Mouse (Mus musculus) MEL (cell line): ENCODE measurements around the gene Gpr180. TPM values are rescaled to one million over a fixed set of nuclear protein-coding genes. Genes with fewer than 3 reads are reported as not detected.

ENCODE experiments used
- DNase-seq: peaks from one replicate; pipeline ENCODE4 v3.0.0; 2011; ENCODE audit warnings: low read depth, low spot score
- H3K27ac ChIP-seq: 2 replicates; pipeline ENCODE4 v1.5.1; 2012; ENCODE audit warnings: low read depth, mild to moderate bottlenecking, control low read depth, low read length, moderate library complexity; ENCODE audit not compliant: control insufficient read depth
- H3K27me3 ChIP-seq, 2 experiments: fragments of 150-350 bp in 1 of 2; sonication (generic) in 1 of 2; 2 replicates each; pipeline ENCODE4 v1.6.1; 2012; ENCODE audit warnings: low read length in 2 of 2, mild to moderate bottlenecking in 2 of 2, improper control_type of control experiment in 1 of 2, moderate library complexity in 1 of 2; ENCODE audit not compliant: insufficient read depth in 2 of 2, control insufficient read depth in 1 of 2
- H3K36me3 ChIP-seq, 2 experiments: 2 replicates each; pipeline ENCODE4 v1.6.1; 2012 to 2014; ENCODE audit warnings: low read length in 2 of 2, improper control_type of control experiment in 1 of 2, inconsistent platforms in 1 of 2, mild to moderate bottlenecking in 1 of 2; ENCODE audit not compliant: insufficient read depth in 2 of 2, control insufficient read depth in 1 of 2
- H3K4me1 ChIP-seq, 2 experiments: fragments of 150-350 bp in 1 of 2; sonication (generic) in 1 of 2; 2 replicates each; pipeline ENCODE4 v1.6.1; 2012; ENCODE audit warnings: low read length in 2 of 2, improper control_type of control experiment in 1 of 2, mild to moderate bottlenecking in 1 of 2; ENCODE audit not compliant: insufficient read depth in 2 of 2, control insufficient read depth in 1 of 2
- H3K4me3 ChIP-seq, 2 experiments: fragments of 150-350 bp in 1 of 2; sonication (generic) in 1 of 2; 2 replicates each; pipeline ENCODE4 v1.5.1; 2012; ENCODE audit warnings: low read depth in 2 of 2, low read length in 2 of 2, mild to moderate bottlenecking in 2 of 2, moderate library complexity in 2 of 2, control low read depth in 1 of 2, improper control_type of control experiment in 1 of 2; ENCODE audit not compliant: control insufficient read depth in 1 of 2, insufficient read depth in 1 of 2
- H3K79me2 ChIP-seq: 2 replicates; pipeline ENCODE4 v1.6.1; 2012; ENCODE audit warnings: mild to moderate bottlenecking, low read length, moderate library complexity; ENCODE audit not compliant: control insufficient read depth, poor library complexity, insufficient read depth
- H3K9ac ChIP-seq: 2 replicates; pipeline ENCODE4 v1.6.1; 2012; ENCODE audit warnings: low read depth, mild to moderate bottlenecking, control low read depth, low read length, moderate library complexity; ENCODE audit not compliant: control insufficient read depth, poor library complexity, severe bottlenecking
- H3K9me3 ChIP-seq: fragments of 150-350 bp; sonication (generic); replicated peaks from 2 replicates; pipeline ENCODE4 v1.6.1; 2012; ENCODE audit warnings: mild to moderate bottlenecking, low read length, improper control_type of control experiment, moderate library complexity; ENCODE audit not compliant: insufficient read depth
- CHD1 ChIP-seq: IDR thresholded peaks from 2 replicates; pipeline ENCODE4 v1.6.1; 2012; ENCODE audit warnings: low read depth, mild to moderate bottlenecking, inconsistent platforms, low read length, improper control_type of control experiment
- GABPA ChIP-seq: IDR thresholded peaks from 2 replicates; pipeline ENCODE4 v1.6.1; 2012; ENCODE audit warnings: low read depth, mild to moderate bottlenecking, inconsistent platforms, low read length, improper control_type of control experiment, moderate library complexity
- GATA1 ChIP-seq: IDR thresholded peaks from 2 replicates; pipeline ENCODE4 v1.6.1; 2011; ENCODE audit warnings: low read depth, low read length, improper control_type of control experiment
- JUND ChIP-seq: IDR thresholded peaks from 2 replicates; pipeline ENCODE4 v1.6.1; 2011; ENCODE audit warnings: low read depth, mild to moderate bottlenecking, improper control_type of control experiment, low read length
- KAT2A ChIP-seq: conservative IDR thresholded peaks from 2 replicates; pipeline ENCODE4 v1.6.1; 2012; ENCODE audit warnings: low read depth, low read length, improper control_type of control experiment, inconsistent platforms
- MAX ChIP-seq: IDR thresholded peaks from 2 replicates; pipeline ENCODE4 v1.6.1; 2011; ENCODE audit warnings: low read length, improper control_type of control experiment
- MAZ ChIP-seq: IDR thresholded peaks from 2 replicates; pipeline ENCODE4 v1.6.1; 2012; ENCODE audit warnings: low read depth, mild to moderate bottlenecking, inconsistent platforms, low read length, improper control_type of control experiment
- MEF2A ChIP-seq: IDR thresholded peaks from 2 replicates; pipeline ENCODE4 v1.6.1; 2014; ENCODE audit warnings: low read depth, mild to moderate bottlenecking, inconsistent platforms, low read length, improper control_type of control experiment; ENCODE audit not compliant: poor library complexity, insufficient replicate concordance, severe bottlenecking; ENCODE audit errors: extremely low read depth
- MYC ChIP-seq: IDR thresholded peaks from 2 replicates; pipeline ENCODE4 v1.6.1; 2011; ENCODE audit warnings: low read depth, mild to moderate bottlenecking, low read length, improper control_type of control experiment, moderate library complexity
- POLR2A ChIP-seq, 2 experiments: IDR thresholded peaks; 2 replicates each; pipeline ENCODE4 v1.6.1; 2011 to 2012; ENCODE audit warnings: low read length in 2 of 2, mild to moderate bottlenecking in 2 of 2, control low read depth in 1 of 2, improper control_type of control experiment in 1 of 2, low read depth in 1 of 2, moderate library complexity in 1 of 2; ENCODE audit not compliant: control insufficient read depth in 1 of 2, insufficient read depth in 1 of 2, poor library complexity in 1 of 2
- RAD21 ChIP-seq: IDR thresholded peaks from 2 replicates; pipeline ENCODE4 v1.6.1; 2011; ENCODE audit warnings: mild to moderate bottlenecking, low read depth, low read length, improper control_type of control experiment
- RCOR1 ChIP-seq: IDR thresholded peaks from 2 replicates; pipeline ENCODE4 v1.6.1; 2012; ENCODE audit warnings: low read depth, mild to moderate bottlenecking, inconsistent platforms, low read length, improper control_type of control experiment
- TBP ChIP-seq: IDR thresholded peaks from 2 replicates; pipeline ENCODE4 v1.8.0; 2011; ENCODE audit warnings: low read depth, low read length, improper control_type of control experiment
- UBTF ChIP-seq: IDR thresholded peaks from 2 replicates; pipeline ENCODE4 v1.6.1; 2012; ENCODE audit warnings: low read depth, mild to moderate bottlenecking, inconsistent platforms, low read length, improper control_type of control experiment, moderate library complexity, borderline replicate concordance; ENCODE audit not compliant: insufficient read depth
- USF1 ChIP-seq: IDR thresholded peaks from 2 replicates; pipeline ENCODE4 v1.6.1; 2014; ENCODE audit warnings: low read depth, mild to moderate bottlenecking, inconsistent platforms, low read length, improper control_type of control experiment, moderate library complexity
- USF2 ChIP-seq, 2 experiments: IDR thresholded peaks; 2 replicates each; pipeline ENCODE4 v1.6.1; 2011 to 2012; ENCODE audit warnings: improper control_type of control experiment in 2 of 2, low read length in 2 of 2, borderline replicate concordance in 1 of 2, inconsistent platforms in 1 of 2, low read depth in 1 of 2, mild to moderate bottlenecking in 1 of 2; ENCODE audit not compliant: insufficient read depth in 1 of 2
- ZKSCAN1 ChIP-seq: IDR thresholded peaks from 2 replicates; pipeline ENCODE4 v1.6.1; 2012; ENCODE audit warnings: low read depth, mild to moderate bottlenecking, inconsistent platforms, low read length, improper control_type of control experiment, moderate library complexity
- polyA plus RNA-seq, 2 experiments: library from polyadenylated mRNA; stranded (reverse) in 1 of 2; unstranded in 1 of 2; fragments of >175 nt in 1 of 2; fragments of >200 nt in 1 of 2; gene quantifications; 2 replicates each; pipeline versions ENCODE4 v1.2.1 to v1.2.4; 2012; ENCODE audit warnings: low replicate concordance in 2 of 2, low read depth in 1 of 2; ENCODE audit not compliant: insufficient read length in 2 of 2, insufficient read depth in 1 of 2, missing spikeins in 1 of 2
- total RNA-seq: library from RNA; depleted of rRNA; stranded (reverse); fragments of 300-350 nt; gene quantifications from 2 replicates; pipeline ENCODE4 v1.2.3, GENCODE M21; 2012

Gene Gpr180
- total and polyA plus RNA-seq, 3 experiments = 12.6 to 14.8 TPM; not detected in 1

GRCm38 (mm10) chr14:118126301-118126700 lies 10.7 kb upstream of the Gpr180 start:
- TF ChIP-seq JUND (no peak), ZKSCAN1 (no peak), USF2 (IDR thresholded peaks at IDR 0.05; ENCODE audit: borderline replicate concordance in 1 of 2, insufficient read depth in 1 of 2, low read depth in 1 of 2, low read length in 2 of 2) (no peak)
- DNase-seq = no peak
- H3K9ac ChIP-seq = no peak overlapping the region
- no peaks in the 10 kb centered on the region for H3K9me3 ChIP-seq
- H3K4me1 ChIP-seq = no peaks in the 10 kb centered on the region
- no peak overlapping the region for H3K4me3 ChIP-seq
- H3K27ac ChIP-seq = no peak overlapping the region
- no peaks in the 10 kb centered on the region; a peak in 1 of 4 replicates for H3K36me3 ChIP-seq
- H3K79me2 ChIP-seq = no peaks in the 10 kb centered on the region
- H3K27me3 ChIP-seq = no peaks in the 10 kb centered on the region

- H3K27me3 ChIP-seq = no peaks in the 10 kb centered on the region
- no peak overlapping the region; the same call in 1 of the 2 replicates for H3K9ac ChIP-seq
- H3K4me1 ChIP-seq = no peaks in the 10 kb centered on the region
- peaks cover 5% of the 10 kb centered on the region for H3K79me2 ChIP-seq
- TF ChIP-seq UBTF (no peak), MAX (no peak), RAD21 (no peak), USF2 (IDR thresholded peaks at IDR 0.05; ENCODE audit: borderline replicate concordance in 1 of 2, insufficient read depth in 1 of 2, low read depth in 1 of 2, low read length in 2 of 2) (no peak), CHD1 (no peak), GABPA (no peak), TBP (no peak), MYC (no peak), POLR2A (IDR thresholded peaks at IDR 0.05; ENCODE audit: control insufficient read depth in 1 of 2, insufficient read depth in 1 of 2, low read depth in 1 of 2, low read length in 2 of 2, poor library complexity in 1 of 2) (no peak), GATA1 (no peak), USF1 (no peak), MAZ (no peak), MEF2A (no peak), KAT2A (no peak), RCOR1 (no peak)
- DNase-seq = no peak
- no peak overlapping the region for H3K27ac ChIP-seq
- H3K36me3 ChIP-seq = peaks cover 0 to 4% of the 10 kb centered on the region in 2 experiments; a peak in 2 of 4 replicates
- no peaks in the 10 kb centered on the region for H3K9me3 ChIP-seq
- H3K4me3 ChIP-seq = no peak overlapping the region
Measured at GRCm38 (mm10) chr14:118131472-118131871, 5.5 kb upstream of the Gpr180 start.
